Mouse (Mus musculus): ENCODE data around the gene Xab2. TPM values are rescaled to one million over a fixed set of nuclear protein-coding genes. Genes with fewer than 3 reads are reported as not detected.

Gene Xab2
- total RNA-seq, 2 experiments from 2014 or later, result 36.6 to 36.9 TPM

DNA sequence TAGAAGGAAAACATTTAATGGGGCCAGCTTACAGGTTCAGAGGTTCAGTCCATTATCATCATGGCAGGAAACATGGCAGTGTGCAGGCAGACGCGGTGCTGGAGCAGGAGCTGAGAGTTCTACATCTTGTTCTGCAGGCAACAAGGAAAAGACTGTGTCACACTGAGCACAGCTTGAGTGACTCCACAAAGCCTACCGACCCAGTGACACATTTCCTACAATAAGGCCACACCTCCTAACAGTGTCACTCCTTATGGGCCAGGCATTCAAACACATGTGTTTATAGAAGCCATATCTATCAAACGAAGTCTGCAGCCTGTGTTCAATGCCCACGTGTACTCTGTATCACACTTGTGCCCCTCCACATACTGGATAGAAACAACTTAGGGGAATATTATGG lies 51.3 kb downstream of the Xab2 start:
- no peak for DNase-seq (ENCODE audit: low spot score in 2 of 2)
- intact Hi-C loops (cut with DNase I), result no loop called here

DNA sequence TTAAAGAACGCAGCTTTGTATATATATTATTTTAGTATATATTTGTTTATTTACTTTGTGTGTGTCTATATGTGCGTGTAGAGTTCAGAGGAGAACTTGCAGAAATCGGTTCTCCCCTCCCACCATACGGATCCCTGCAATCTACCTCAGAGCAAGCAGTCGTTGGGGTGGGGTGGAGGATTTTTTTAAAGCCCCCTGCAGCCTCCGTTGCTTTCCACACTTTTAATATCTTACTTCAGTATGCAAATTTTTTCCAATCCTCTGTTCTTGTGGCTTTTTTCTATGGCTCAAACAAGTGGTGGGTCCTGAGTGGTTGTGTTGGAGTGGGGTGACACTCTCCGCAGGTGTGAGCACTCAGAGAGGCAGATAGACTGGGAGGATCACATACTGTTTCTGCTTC lies 52.7 kb downstream of the Xab2 start:
- intact Hi-C loops (cut with DNase I), result no loop called here
- DNase-seq (ENCODE audit: low spot score in 2 of 2), result no peak

DNA sequence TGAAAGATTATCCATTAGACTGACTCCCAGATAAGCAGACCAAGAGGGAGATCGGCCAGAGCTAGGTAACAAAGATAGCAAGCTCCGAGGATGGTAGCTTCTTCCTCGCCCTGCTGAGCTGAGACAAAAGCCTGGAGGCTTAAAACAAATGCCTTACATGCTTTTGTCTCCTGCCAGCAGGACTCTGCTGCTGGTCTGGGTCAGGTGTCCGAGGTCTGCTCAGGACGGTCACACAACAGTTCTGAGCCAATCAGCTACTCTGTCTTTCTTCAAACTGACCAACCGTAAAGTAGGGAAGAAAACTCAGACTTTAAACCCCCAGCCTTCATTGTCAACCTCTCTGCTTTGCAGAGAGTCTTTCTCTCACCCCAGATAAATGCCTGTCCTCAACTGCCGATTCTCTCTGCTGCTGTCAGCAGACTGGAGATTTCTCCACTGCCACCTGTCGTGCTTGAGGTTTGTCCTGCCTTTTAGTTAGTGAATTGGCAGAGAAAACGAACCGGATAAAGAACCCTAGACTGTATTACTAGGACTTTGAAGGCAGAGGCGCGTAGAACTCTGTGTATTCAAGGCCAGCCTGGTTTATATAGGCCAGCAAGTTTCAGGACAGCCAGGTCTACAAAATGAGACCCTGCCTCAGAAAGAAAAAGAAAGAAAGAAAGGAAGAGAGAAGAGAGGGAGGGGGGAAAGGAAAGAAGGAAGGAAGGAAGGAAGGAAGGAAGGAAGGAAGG lies 53.3 kb downstream of the Xab2 start, which contains the start of gene C330021F23Rik:
Gene C330021F23Rik (plus strand): TSS at position 350 of the 731 bp plus-strand sequence.
- intact Hi-C loops (cut with DNase I), result no loop called here
- no peak for DNase-seq (ENCODE audit: low spot score in 2 of 2)

Other genes with a start within 250 kb of the Xab2 start
- gene Arhgef18, start 228.3 kb downstream of the Xab2 start, total RNA-seq (2021), result 10 to 100 TPM; 45.1 to 51.1 TPM
- 1 to 10 TPM in 1 of 2 experiments, under 1 TPM in 1; 0.54 to 1.3 TPM for gene Pex11g, start 153.6 kb downstream of the Xab2 start, total RNA-seq (2021)
- under 1 TPM in 1 of 2 experiments, not detected in 1; 0.61 TPM for gene Tex45, start 150.5 kb downstream of the Xab2 start, total RNA-seq (2021)
- gene Zfp358, start 128.2 kb downstream of the Xab2 start, total RNA-seq (2021), result 10 to 100 TPM; 28.7 to 30.8 TPM
- 10 to 100 TPM; 78.8 to 98.1 TPM for gene Mcoln1, start 120.9 kb downstream of the Xab2 start, total RNA-seq (2021)
- gene Pnpla6, start 105.9 kb downstream of the Xab2 start, total RNA-seq (2021), result 10 to 100 TPM; 55.9 to 79.2 TPM
- not detected for gene C330021F23Rik, start 53.3 kb downstream of the Xab2 start, total RNA-seq (2021)
- gene Camsap3, start 34.0 kb downstream of the Xab2 start, total RNA-seq (2021), result 10 to 100 TPM; 35.6 to 39.0 TPM
- gene Pet100, start 232 bp upstream of the Xab2 start, total RNA-seq (2021), result 10 to 100 TPM; 75.6 to 85.4 TPM
- gene Pcp2, start 4.2 kb upstream of the Xab2 start, total RNA-seq (2021), result not detected
- 10 to 100 TPM; 44.0 to 61.7 TPM for gene Stxbp2, start 9.6 kb upstream of the Xab2 start, total RNA-seq (2021)
- gene Retn, start 34.5 kb upstream of the Xab2 start, total RNA-seq (2021), result 1 to 10 TPM in 1 of 2 experiments, under 1 TPM in 1; 0.49 to 1.4 TPM
- under 1 TPM in 1 of 2 experiments, not detected in 1; 0.61 TPM for gene Mcemp1, start 44.4 kb upstream of the Xab2 start, total RNA-seq (2021)
- gene Fcor, start 51.0 kb upstream of the Xab2 start, total RNA-seq (2021), result 10 to 100 TPM; 11.3 to 12.0 TPM
- gene Trappc5, start 55.0 kb upstream of the Xab2 start, total RNA-seq (2021), result 10 to 100 TPM; 25.5 to 26.8 TPM
- gene Fcer2a, start 72.9 kb upstream of the Xab2 start, total RNA-seq (2021), result not detected
- not detected for gene Clec4g, start 99.3 kb upstream of the Xab2 start, total RNA-seq (2021)
- under 1 TPM in 1 of 2 experiments, not detected in 1; 0.27 TPM for gene Cd209a, start 127.7 kb upstream of the Xab2 start, total RNA-seq (2021)
- gene Cd209e, start 233.0 kb upstream of the Xab2 start, total RNA-seq (2021), result not detected

Data from left cerebral cortex, postnatal 36 days (tissue).